Mouse (Mus musculus) T-helper 1 cell (primary cell): ENCODE data around the gene Pth1r.

ENCODE experiments used
- in situ Hi-C: fragments of 300-600 bp; cut with MboI, MseI; formaldehyde crosslinking; loops from one replicate; pipeline ENCODE4 v1.15.1; 2025; ENCODE audit warnings: high pct_unique_total_duplicates

Gene Pth1r

DNA sequence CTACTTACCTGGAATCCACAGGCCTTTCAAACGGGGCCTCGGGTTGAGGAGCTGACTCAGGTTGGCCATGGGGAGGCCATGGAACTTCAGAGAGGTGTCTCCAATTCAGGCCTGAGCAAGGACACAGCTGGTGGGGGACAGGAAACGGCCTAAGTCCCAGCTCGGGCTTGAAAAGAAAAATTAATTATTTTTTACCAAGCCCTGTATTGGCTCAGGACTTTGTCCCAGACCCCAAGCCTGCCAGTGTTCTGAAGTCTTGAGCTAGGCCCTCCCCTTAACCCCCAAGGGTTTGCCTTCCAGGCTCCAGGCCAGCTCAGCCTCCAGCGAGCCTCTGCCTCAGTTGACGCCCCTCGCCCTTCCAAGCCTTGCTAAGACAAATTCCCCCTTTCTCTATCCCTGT, at the start of gene Pth1r:
TSS of gene Pth1r (minus strand) at position 185 of the 400 bp plus-strand sequence.
- in situ Hi-C loops: no loop called here

DNA sequence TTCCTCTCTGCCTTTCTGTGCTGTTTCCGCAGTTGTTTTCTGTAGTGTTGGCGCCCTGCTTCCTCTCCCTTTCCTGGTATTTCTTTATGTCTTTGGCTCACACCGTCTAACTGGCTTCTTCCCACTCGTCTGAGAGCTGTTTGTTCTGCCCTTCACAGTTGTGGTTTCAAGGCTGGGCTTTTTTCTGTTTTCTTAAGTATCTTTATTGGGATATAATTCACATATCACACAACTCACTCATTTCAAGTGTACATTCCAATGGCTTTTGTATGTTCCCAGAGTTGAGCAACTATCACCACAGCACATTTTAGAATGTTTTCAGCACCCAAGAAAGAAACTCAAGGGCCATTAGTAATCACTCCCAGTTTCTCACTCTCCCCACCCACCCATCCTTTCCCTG, 43.5 kb upstream of the Pth1r start:
- in situ Hi-C loops: no loop called here

DNA sequence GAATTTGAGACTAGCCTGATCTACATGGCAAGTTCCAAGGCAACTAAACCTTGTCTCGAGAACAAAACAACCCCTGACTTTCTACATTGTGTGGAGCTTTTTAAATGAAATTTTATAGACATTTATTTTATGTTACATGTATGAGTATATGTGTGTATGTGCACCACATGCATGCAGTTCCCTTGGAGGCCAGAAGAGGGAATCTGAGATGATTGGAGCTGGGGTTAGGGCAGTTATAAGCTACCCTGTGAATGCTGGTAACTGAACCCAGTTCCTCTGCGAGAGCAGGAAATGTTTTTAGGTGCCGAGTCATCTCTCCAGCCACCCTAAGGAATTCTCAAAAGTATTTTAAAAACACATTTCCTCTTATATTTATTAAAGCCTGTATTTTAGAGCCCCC, 41.2 kb upstream of the Pth1r start:
- in situ Hi-C loops: no loop called here

DNA sequence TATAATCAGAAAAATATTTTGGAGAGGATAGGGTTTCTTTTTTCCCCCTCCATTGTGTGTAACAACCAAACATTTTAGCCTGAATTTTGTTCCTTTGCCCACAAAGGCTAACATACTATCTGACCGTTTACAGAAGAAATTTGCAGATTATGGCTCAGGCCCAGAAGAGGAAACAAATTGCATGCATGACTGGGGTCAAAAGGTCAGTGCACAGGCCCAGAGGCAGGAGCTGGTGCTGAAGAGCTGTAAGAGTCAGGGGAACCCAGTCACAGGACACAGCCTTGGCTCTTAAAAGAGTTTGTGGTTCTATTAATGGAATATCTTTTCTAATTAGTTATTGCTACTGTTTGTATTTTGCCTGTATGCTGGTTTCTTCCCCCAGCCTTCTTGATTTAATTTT, 36.7 kb upstream of the Pth1r start:
- in situ Hi-C loops: no loop called here

DNA sequence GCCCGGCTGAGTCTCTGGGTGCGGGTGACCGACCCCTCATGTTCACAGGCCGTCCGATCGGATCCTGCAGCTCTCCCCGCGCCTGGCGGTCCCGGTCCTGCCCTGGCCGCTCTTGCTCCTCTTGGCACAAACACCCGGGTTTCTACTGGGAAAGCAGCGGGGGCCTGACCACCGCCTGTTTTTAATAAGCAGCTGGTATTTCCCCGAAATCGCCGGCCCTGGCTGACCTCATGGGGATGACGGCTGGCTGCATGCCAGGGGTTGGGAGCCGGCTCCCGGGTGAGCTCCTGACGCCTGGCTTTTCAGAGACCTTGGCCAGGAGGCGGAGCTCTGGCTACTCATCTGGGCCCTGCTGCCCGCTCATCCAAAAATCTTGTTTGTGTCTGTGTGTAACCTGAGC, 34.8 kb upstream of the Pth1r start:
- in situ Hi-C loops: no loop called here

DNA sequence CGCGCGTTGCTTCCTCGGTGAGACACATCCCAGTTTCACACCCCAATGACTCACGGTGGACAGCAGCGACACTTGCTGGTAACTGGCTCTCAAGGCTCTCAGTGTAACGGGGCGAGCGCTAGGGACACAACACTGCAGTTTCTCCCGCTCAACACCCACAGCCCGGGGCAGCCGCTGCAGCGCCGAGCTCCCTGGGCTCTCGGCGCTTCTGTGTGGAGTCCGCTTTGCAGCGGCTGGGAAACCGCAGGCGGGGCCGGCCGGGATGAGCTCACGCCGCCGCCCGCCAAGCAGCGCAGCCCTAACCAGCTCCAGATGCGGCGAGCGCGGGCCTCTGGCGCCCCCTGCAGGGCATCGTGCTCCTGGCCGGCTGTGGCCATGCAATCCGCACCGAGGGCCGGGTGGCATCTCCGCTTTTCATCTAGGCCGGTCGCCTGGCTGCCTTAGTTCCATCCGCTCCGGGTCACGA, 34.3 kb upstream of the Pth1r start:
- in situ Hi-C loops: no loop called here

DNA sequence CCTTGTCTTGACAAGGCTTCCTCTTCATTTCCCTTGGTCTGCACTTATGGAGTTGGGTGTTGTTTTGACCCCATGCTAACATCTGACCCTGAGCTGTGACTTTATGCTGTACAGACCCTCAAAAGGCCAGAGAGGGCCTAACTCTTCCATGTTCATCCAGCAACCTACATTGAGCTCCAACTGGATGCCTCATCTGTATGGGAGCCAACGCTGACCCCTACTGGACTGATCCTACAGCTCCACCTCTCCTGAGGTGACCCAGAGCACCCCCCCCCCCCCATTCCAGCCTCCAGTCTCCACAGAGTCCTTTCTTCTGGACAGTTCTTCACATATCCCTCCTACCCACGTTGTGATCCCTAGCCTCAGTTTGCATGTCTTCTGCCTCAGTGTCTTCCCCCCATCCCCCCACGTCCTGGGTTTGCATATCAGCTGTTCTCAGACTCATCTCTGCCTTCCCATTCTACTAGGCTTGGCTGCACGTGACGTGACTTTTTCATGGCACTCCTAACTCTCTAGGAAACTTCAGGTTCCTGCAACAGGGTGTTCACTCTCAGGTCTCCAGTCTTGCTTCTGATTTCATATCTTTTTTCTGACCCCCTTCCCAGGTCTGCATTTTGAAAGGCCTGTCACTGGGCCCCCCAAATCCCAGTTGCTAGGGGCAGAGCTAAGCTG, 32.4 kb upstream of the Pth1r start:
- in situ Hi-C loops: loop anchor here (5.0 kb wide), 1 partner anchor 52 kb away; no protein-coding TSS in a partner anchor

DNA sequence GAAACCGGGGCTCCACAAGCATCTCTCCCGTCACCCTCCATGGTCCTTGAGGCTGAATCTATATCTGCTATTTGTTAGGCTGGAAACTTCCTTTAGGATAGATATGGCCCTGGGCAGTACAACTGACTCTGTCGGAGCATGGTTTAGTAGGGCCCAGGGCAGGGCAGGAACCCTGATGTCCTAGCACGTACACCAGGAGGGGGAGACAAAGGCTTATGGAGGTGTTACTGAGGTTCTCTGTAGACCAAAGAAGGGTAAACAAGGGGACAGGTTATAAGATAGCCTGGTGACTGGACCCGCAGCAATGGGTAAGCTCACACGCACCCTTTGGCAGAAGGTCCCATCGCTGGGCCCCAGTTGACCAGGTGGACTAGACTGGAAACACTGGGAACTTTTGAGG, 31.6 kb upstream of the Pth1r start:
- in situ Hi-C loops: loop anchor here (5.0 kb wide), 1 partner anchor 51 kb away; no protein-coding TSS in a partner anchor

DNA sequence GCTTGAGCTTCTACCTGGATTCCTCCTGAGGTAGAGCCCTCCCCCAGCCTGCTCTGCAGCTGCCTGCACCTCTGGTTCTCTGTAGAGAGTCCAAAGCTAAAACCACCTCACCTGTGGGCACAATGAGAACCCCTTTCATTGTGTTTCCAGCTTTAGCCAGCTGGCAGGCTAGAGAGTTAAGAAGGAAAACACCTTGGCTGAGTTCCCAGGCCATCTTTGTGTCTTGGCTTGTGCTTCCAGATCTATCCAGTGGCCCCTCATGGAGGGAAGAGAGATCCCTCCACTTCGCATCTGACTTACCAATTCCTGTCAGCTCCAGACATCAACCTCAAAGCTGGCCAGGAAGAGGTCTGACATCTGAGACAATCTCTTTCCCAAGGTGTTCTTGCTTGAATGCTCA, 31.2 kb upstream of the Pth1r start:
- in situ Hi-C loops: loop anchor here (5.0 kb wide), 1 partner anchor 51 kb away; no protein-coding TSS in a partner anchor

DNA sequence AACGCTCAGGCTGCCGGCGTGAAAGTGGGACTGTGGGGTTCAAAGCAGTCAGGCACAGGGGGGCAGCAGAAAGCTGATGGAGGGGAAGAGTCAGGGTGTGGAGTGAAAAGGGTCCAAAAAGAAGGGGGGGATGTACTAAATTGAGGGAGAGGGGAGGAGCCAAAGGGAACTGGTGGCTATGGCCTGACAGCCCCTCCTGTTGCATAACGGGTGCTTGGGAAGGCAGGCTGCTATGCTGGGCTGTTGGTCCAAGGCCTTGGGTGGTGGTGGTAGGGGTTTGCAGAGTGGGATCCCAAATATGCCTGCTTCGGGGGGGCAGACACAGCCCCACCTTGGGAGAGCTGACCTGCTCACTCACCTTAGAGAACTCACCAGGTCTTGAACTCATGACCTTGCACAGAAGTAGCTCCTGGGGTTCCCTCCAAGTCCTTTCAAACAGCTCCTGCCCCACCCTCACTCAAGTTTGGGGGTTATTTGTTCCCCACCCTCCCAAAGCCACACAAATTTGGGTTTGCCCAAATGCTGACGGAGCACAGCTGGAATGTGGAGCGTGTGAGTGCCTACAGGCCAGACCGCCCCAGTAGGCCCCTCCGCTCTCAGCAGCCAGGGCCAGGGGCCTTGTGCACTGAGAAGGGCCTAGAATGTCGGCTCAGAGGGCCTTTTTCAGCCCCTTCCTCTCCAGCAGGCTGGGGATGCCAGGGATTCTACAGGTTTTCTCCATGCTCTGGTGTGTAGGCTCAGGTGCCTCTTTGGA, 28.5 kb upstream of the Pth1r start:
- in situ Hi-C loops: loop anchor here (5.0 kb wide), 1 partner anchor 48 kb away; no protein-coding TSS in a partner anchor

DNA sequence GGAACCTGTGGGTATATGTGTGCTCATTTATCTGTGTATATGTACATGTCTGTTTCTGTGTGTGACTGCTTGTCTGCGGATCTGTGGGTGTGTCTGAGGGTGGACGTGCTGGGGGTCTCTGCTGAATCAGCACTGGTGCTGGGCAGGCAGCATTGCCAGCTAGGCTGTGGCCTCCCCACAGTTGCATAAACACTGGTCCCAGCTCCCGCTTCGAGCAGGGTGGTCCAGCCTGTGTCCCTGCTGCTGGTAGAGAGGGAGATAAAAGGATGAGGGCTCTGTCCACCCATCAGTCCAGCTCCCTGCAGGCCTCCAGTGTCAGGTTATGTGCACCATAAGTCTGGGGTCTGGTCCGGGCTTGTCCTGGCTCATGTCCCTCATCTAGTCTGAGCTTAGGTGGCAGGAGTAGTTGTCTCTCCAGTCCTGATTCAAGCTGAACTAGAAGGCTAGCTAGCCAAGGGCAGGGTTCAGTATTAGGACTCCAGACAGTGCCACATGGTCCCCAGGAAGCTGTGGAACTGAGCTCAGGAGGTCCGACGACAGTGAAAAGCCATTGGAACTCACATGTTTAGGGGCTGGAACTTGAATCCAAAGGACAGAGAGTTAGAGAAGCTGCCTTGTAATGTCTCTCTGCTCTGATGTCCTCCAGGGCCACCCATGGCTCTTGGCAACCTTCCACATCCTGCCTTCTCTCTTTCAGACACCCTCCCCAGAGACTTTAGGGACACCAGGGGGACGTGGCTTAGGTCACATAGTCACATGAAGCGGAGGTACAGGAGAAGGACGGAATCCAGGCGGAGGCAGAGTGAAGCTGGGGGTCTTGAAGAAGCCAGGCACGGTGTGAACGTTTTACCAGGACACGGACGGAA, 27.7 kb upstream of the Pth1r start:
- in situ Hi-C loops: loop anchor here (5.0 kb wide), 1 partner anchor 47 kb away; no protein-coding TSS in a partner anchor

DNA sequence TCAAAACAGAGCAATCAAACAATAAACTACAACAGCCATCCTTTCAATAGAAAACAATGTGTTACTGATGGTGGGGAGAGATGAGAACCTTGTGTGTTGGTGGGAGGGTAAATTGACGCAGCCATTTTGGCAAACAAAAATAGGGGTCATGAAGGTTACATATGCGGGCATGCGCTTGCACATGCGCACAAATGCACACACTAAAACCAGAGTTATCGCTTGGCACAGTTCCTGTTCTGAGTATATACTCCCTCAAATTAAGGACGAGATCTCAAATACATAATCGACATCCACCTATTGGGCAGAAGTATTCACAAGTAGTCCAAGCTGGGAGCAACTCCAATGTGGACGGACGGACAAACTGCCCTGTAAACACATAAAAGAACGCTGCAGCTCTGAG, 25.4 kb upstream of the Pth1r start:
- in situ Hi-C loops: no loop called here

DNA sequence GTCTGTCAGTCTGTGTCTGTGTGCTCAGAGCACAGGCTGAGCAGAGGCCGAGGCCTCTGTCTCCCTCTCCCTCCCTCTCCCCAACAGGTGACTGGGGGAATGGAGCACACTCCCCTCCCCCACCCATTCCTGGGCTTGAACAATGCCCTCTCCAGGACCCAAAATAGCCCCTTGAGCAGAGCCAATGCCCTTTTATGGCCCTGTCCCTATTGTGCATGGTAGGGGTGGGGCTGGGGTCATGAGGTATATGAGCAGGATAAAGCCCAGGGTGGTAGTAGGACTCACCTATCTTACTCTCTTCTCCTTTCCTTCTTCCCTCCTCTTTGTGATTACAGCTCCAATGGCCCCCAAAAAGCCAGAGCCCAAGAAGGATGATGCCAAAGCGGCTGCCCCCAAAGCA, 16.5 kb upstream of the Pth1r start:
- in situ Hi-C loops: no loop called here

DNA sequence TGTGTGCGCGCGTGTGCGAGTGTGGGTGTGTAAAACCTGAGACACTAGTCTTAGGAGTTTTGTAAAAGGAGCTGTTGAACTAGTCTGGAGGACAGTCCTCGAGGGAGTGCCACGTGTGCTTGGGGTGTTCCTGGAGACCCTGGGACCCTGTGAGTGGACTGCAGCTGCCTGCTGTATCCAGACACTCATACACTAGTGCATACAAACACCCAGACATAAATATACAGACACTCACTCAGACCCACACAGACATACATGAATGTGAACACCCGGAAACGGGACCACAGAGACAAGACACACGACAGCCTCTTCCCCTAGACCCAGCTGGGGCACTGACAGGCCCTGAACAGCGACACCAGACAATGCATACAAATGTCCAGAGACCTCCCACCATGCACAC, 15.8 kb upstream of the Pth1r start:
- in situ Hi-C loops: no loop called here

DNA sequence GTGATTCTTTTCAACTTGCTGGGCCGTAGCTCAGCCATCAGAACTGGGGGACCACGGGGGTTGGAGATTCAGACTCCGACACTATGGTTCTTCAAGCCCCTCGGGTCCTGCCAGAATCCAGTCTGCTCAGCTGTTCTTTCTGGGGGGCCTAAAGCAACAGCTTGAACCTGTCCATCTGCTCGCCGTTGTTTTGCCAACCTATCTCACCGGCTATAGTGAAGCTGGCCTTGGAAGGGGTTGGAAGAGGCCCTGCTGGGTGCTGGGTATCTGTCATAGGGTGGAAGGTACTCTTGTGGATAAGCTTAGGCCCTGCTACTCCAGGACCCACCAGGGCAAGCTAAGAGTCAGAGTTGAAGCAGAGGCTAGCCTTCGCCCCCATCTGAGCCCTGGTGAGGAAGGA, 13.9 kb upstream of the Pth1r start:
- in situ Hi-C loops: no loop called here

DNA sequence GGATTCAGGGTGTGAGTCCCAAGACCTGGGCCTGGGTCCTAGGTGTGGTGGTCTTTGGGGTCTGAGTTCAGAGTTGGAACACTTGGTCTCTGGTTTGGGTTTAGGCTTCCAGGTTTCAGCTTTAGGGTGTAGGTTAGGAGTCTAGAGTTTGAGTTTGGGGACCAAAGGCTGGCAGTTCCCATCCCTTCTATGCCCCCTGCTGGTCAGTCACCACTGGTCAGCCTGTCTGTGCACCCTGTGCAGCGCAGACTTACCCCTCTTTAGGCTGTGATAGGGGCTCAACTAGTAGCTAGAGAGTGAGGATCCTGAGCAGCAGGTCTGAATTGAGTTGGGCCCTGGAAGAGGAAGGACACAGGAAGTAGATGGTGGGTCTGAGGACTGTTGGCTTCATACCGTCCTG, 12.3 kb upstream of the Pth1r start:
- in situ Hi-C loops: no loop called here

DNA sequence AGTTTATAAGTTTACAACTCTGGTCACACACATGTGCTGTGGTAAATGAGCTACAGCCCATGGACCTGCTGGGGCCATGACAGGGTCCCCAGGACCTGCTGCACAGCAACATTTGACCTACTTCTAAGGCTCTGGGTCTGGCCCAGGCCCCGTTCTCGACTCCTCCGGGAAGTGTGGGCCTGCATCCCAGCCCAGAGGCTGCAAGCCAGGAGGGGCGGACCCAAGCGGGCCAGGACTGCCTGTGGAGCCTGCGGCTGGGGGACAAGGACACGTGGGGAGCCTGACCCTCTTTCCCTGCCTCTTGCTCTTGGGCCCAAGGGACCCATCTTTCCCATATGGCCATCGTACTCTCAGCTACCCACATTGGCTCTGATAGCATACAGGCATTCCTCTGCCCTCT, 11.7 kb upstream of the Pth1r start:
- in situ Hi-C loops: no loop called here

DNA sequence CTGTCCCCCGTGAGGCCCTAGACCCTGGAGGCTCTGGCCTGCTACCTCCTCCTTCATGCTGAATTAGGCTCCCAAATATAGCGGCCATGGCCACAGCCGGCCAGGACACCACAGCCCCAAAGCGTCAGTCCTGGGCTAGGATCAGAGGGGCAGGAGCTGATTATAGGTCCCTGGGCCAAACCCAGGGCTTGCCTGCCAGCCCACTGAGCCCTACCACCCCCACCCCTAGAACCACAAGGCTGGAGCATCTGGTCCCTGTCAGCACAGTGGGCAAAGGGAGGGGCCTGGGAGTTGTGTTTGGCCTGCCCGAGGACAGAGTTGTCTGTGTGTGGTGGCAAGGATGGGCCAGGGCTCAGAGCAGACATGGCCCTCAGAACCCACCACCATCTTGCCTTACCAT, 10.9 kb upstream of the Pth1r start:
- in situ Hi-C loops: no loop called here

DNA sequence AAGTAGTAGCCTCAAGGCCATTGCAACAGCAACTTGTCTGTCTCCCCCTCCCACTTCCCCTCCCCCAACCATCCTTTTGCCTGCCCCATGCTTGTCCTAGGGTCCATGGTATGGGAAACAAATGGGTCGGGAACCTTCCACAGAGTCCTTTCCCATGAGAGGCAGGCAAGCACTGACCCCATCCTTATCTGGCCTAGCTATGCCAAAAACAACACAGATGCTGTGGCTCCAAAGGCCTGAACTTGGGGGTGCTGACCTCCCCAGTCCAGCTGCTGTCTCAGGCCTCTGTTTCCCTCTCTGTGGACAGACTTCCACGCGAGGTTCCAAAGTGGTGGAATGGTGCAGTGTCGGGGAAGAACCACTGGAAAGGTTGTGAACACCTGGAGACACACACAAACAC, 6.8 kb upstream of the Pth1r start:
- in situ Hi-C loops: no loop called here

DNA sequence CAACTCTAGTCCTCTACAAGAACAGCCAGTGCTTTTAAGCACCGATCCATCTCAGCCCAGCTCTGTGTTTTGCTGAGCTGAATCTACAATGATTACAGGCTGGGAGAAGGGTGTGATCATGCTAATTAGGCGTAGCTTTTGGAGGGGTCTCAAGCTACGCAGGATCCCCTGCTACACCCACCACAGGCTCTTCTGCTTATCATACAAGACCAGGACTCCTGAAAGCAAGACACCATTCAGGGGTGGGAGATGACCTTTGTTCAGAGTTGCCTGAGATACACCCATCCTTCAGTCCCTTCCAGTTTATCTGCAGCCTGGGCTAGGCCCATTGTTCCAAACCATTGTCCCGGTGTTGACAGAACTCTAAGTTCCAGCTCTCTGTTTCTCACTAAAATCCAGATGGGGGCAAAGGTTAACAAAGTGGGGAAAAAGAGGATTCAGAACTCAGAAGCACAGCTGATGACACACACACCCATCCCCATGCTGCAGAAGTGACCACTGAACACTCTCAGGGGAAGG, 6.0 kb upstream of the Pth1r start:
- in situ Hi-C loops: no loop called here

DNA sequence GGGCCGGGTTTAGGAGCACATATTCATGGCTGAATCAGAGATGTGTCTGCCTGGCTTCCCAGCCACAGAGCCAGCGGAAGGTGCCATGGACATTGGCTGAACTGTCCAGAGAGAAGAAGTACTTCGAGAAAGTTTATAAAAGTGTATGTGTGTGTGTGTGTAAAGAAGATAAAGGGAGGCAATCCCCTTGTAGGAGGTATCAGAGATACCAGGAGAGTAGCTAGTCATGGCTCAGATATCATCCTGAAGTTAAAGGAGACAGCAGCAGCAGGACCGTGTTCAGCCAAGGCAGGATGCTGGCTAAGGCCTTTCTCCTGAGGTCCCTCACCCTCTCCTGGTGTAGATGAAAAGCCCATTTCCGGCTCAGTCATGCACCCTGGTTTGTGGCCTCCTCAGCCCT, 4.5 kb upstream of the Pth1r start:
- in situ Hi-C loops: no loop called here
